Mouse (Mus musculus) kidney, adult 10 weeks (tissue): ENCODE results near the gene Sucla2. TPM values are rescaled to one million over a fixed set of nuclear protein-coding genes. Genes with fewer than 3 reads are reported as not detected.

Experiments used
- polyA plus RNA-seq: library from polyadenylated mRNA; stranded (reverse); fragments of 350-450 nt; fragmentation: Illumina TruSeq; extraction: RNeasy Lipid Tissue Mini Kit (QIAGEN cat#74804); gene quantifications from one replicate; pipeline ENCODE4 v1.2.3, GENCODE M21; 2014; ENCODE audit warnings: low read depth, low replicate concordance

The Sucla2 gene
- 713 TPM for polyA plus RNA-seq

DNA sequence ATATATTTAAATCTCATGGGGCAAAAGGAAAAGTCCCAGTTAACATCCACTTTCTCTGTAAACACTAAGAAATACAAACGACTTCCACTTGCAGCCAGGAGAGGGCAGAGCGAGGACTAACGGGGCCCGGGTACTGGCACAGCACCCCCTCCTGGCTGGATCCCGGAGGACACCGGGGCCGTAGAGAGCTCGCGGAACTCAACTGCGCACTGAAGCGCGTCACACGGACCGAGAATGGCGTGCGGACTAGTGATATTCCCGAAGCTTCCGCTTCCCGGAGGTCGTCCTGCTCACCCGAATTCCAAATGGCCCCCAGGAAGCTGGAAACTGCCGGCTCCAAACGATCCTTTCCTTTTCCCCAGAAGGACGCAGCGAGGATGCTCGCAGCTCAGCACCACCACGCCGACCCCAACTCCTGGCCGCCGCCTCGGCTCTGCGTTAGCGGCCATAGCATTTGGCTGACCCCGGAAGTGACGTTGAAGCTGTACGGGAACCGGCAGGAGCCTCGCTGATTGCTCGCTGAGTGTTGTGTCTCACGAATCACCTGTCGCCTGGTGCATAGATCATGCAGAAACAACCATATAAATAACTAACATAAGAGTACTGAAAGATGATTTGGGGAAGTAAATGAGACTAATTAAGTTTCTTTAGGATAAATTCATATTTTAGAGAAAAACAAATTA, at the start of gene Sucla2:
Gene Sucla2 (plus strand): TSS at position 554 of the 683 bp plus-strand sequence.

DNA sequence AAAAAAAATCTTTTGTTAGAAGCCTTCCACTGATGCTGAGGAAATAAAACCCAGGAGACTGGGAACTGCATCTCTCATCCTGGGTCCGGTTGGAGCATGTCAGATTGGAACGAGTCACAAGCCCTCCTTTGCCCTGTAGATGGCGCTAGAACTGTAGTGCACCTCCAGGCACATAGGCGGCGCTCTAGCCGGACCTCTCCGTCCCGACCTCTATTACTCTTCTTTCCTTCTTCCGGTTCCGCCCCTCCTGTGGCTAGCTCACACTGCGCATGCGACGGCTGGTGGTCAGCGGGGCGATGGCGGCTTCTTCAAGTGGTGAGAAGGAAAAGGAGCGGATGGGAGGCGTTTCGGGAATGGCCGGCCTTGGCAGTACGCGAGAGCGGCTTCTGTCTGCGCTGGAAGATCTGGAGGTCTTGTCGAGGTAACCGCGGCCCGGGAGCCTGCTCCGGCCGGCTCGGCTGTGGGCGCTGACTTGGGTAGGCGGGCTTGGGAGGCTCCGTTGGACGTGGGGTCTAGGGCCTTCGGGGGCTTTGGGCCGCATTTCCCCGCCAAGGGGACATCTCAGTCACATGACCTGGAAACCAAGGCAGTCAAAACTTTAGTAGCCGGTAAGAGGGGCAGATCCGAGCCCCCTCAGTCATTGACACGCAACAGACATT, 15.2 kb upstream of the Sucla2 start, which contains the start of gene Med4:
Gene Med4 (plus strand): TSS at position 261 of the 659 bp plus-strand sequence.

DNA sequence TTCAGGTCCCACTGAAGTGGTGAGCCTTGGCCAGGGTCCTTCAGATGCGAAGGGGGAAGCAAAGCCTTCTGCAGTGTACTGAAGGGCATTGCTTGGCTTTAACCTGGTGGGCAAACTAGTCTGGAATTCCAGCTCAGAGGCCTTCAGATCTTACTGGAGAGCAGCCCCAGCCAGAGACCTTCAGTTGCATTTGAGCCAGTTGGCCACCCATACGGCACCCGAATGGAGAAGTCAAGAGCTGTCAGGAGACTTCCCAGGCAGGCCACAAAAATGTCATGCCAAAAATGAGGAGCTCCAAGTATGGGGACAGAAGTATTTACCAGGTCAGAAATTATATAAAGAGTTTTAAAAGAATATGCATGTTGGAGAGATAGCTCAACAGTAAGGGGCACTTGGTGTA, 22.9 kb downstream of the Sucla2 start, which contains the start of gene Nudt15:
Gene Nudt15 (minus strand): TSS at position 192 of the 400 bp plus-strand sequence.

Other genes with a start within 250 kb of the Sucla2 start
- gene Rb1, start 199.5 kb upstream of the Sucla2 start, polyA plus RNA-seq, result 104 TPM
- 2,778 TPM for gene Itm2b, start 140.0 kb upstream of the Sucla2 start, polyA plus RNA-seq
- gene Med4, start 15.3 kb upstream of the Sucla2 start, polyA plus RNA-seq, result 26.1 TPM
- gene Nudt15, start 22.9 kb downstream of the Sucla2 start, polyA plus RNA-seq, result 3.5 TPM
- gene Gm21750, start 135.9 kb downstream of the Sucla2 start, polyA plus RNA-seq, result not detected